Mouse (Mus musculus): Measurements from ENCODE around the gene Zscan25. TPM values are rescaled to one million over a fixed set of nuclear protein-coding genes. Genes with fewer than 3 reads are reported as not detected.
"Not testable (repeated sequence)": the region's sequence is repeated elsewhere in the genome, so short reads cannot be mapped to it uniquely, and the experiment has no call there.

Gene Zscan25
- polyA plus RNA-seq, 1 experiment from 2014 or later: 1.2 TPM

DNA sequence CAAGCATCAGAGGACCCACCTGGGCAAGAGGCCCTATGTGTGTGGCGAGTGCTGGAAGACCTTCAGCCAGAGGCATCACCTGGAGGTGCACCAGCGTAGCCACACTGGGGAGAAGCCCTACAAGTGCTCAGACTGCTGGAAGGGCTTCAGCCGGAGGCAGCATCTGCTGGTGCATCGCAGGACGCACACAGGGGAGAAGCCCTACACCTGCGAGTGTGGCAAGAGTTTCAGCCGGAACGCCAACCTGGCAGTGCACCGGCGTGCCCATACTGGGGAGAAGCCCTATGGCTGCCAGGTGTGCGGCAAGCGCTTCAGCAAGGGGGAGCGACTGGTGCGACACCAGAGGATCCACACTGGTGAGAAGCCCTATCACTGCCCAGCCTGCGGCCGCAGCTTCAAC is 10.4 kb downstream of the Zscan25 start:
- Histone ChIP-seq H3K36me3 (ENCODE audit: control insufficient read depth, insufficient read depth, low read length) (peaks cover 65% of the 10 kb centered on the region), H3K4me1 (ENCODE audit: control insufficient read depth, insufficient read depth, low read length) (no peaks in the 10 kb centered on the region), H3K4me2 (replicated peaks; ENCODE audit: low read depth, low read length) (no peak overlapping the region), H3K4me3 (ENCODE audit: low read length) (no peak overlapping the region), H3K9ac (ENCODE audit: low read depth, low read length) (no peak overlapping the region), H3K27me3 (ENCODE audit: control insufficient read depth, insufficient read depth, low read length) (no peaks in the 10 kb centered on the region), H3K27ac (ENCODE audit: low read depth, low read length) (no peak overlapping the region), H3K9me3 (ENCODE audit: control insufficient read depth, low read length) (no peaks in the 10 kb centered on the region)
- ATAC-seq (ENCODE audit: low FRiP score, low TSS enrichment): no peak
- WGBS: 99% methylated on average over 16 of the region's 16 CpGs

DNA sequence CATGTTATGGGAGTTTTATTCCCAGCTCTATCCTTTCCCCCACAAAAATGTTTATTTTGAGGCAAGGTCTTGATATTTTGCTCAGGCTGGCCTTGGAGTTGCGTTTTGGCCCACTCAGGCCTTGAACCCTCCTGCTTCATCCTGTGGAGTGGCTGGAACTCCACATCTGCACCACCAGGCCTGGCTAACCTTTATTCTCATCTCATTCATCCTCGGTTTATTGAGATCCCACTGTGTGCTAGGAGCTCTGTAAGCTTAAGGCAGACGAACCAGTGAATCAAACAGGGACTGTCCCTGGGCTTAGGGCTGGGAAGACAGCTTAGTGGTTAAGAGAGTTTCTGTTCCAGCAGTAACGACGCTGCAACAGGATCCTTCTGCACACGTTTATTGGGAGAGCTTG is 12.1 kb downstream of the Zscan25 start:
- no peak overlapping the region for H3K4me2 ChIP-seq (replicated peaks; ENCODE audit: low read depth, low read length)
- H3K27ac ChIP-seq (ENCODE audit: low read depth, low read length): no peak overlapping the region
- no peak overlapping the region for H3K4me3 ChIP-seq (ENCODE audit: low read length)
- no peak overlapping the region for H3K9ac ChIP-seq (ENCODE audit: low read depth, low read length)
- ATAC-seq (ENCODE audit: low FRiP score, low TSS enrichment): no peak
- 91% methylated on average over 6 of the region's 6 CpGs for WGBS
- H3K36me3 ChIP-seq (ENCODE audit: control insufficient read depth, insufficient read depth, low read length): peaks cover 50% of the 10 kb centered on the region
- H3K9me3 ChIP-seq (ENCODE audit: control insufficient read depth, low read length): no peaks in the 10 kb centered on the region
- no peaks in the 10 kb centered on the region for H3K27me3 ChIP-seq (ENCODE audit: control insufficient read depth, insufficient read depth, low read length)
- no peaks in the 10 kb centered on the region for H3K4me1 ChIP-seq (ENCODE audit: control insufficient read depth, insufficient read depth, low read length)

DNA sequence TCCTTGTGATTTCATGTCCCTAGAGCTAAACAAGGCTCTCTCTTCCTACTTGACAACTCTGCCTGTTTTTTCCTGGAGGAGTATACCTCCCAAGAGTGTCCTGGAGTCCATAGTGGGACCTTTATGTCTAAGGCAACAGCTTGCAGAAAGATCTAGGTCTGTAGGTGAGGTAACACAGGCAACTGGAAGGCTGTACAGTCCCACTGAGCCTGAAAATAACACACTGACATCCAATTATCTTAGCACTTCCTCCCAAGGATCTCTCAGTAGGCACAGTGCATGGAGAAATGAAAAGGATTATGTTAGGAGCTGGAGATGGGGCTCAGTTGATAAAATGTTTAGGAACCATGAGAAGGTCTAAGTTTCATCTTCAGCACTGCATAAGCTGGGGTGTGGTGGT is 20.2 kb downstream of the Zscan25 start:
- H3K4me2 ChIP-seq (replicated peaks; ENCODE audit: low read depth, low read length): no peak overlapping the region
- no peaks in the 10 kb centered on the region for H3K36me3 ChIP-seq (ENCODE audit: control insufficient read depth, insufficient read depth, low read length)
- no peak overlapping the region for H3K4me3 ChIP-seq (ENCODE audit: low read length)
- no peaks in the 10 kb centered on the region for H3K27me3 ChIP-seq (ENCODE audit: control insufficient read depth, insufficient read depth, low read length)
- H3K9ac ChIP-seq (ENCODE audit: low read depth, low read length): no peak overlapping the region
- H3K27ac ChIP-seq (ENCODE audit: low read depth, low read length): no peak overlapping the region
- no peaks in the 10 kb centered on the region for H3K4me1 ChIP-seq (ENCODE audit: control insufficient read depth, insufficient read depth, low read length)
- no peak for ATAC-seq (ENCODE audit: low FRiP score, low TSS enrichment)
- no peaks in the 10 kb centered on the region for H3K9me3 ChIP-seq (ENCODE audit: control insufficient read depth, low read length)

GRCm38 (mm10) chr5:145301796-145302195 is 21.5 kb downstream of the Zscan25 start:
- not testable (repeated sequence) for H3K27me3 ChIP-seq (ENCODE audit: control insufficient read depth, insufficient read depth, low read length); ATAC-seq (ENCODE audit: low FRiP score, low TSS enrichment); H3K4me1 ChIP-seq (ENCODE audit: control insufficient read depth, insufficient read depth, low read length); H3K9ac ChIP-seq (ENCODE audit: low read depth, low read length); H3K4me2 ChIP-seq (replicated peaks; ENCODE audit: low read depth, low read length); H3K27ac ChIP-seq (ENCODE audit: low read depth, low read length); H3K9me3 ChIP-seq (ENCODE audit: control insufficient read depth, low read length); H3K36me3 ChIP-seq (ENCODE audit: control insufficient read depth, insufficient read depth, low read length); H3K4me3 ChIP-seq (ENCODE audit: low read length)
- WGBS: 68% methylated on average over 4 of the region's 4 CpGs

DNA sequence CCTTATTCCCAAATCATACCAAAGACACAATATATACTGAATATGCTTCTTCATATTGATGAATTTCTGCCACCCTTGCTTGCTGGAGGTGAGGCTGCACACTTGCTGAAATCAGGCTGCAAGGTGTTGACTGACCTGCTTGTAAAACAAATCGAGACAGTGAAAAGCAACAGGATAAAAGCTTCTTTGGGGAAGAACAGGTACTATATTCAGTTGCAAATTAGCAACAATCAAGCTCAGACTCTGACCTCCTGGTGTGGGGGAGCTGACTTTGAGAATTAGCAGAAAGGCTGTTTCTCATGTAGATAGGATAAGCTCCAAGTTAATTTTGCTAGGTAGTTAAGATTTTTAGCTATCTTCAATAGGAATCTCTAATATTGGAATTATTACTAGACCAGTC is 22.1 kb downstream of the Zscan25 start:
- Histone ChIP-seq H3K9ac (ENCODE audit: low read depth, low read length) (no peak overlapping the region), H3K4me2 (replicated peaks; ENCODE audit: low read depth, low read length) (no peak overlapping the region), H3K9me3 (ENCODE audit: control insufficient read depth, low read length) (no peaks in the 10 kb centered on the region), H3K4me3 (ENCODE audit: low read length) (no peak overlapping the region), H3K27ac (ENCODE audit: low read depth, low read length) (no peak overlapping the region), H3K4me1 (ENCODE audit: control insufficient read depth, insufficient read depth, low read length) (no peaks in the 10 kb centered on the region), H3K27me3 (ENCODE audit: control insufficient read depth, insufficient read depth, low read length) (no peaks in the 10 kb centered on the region), H3K36me3 (ENCODE audit: control insufficient read depth, insufficient read depth, low read length) (no peaks in the 10 kb centered on the region)
- 82% methylated on average over 1 of the region's 1 CpGs for WGBS
- ATAC-seq (ENCODE audit: low FRiP score, low TSS enrichment): no peak

DNA sequence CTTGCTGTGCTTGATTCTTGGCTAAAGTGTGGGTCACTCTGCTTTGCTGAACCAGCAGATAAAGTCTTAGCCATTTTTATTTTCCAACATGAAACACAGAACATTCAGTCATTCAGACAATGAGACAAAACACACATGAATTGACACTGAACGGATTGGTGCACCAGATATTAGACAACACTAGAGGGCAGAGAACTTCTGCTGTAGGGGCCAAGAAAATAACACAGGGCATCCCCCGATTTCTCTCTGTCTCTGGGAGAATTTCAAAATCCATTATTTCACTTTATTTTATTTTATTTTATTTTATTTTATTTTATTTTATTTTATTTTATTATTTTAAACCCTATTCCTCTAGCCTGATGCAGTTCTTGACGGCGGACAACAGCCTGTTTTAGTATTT is 26.7 kb downstream of the Zscan25 start:
- H3K4me1 ChIP-seq (ENCODE audit: control insufficient read depth, insufficient read depth, low read length); H3K9me3 ChIP-seq (ENCODE audit: control insufficient read depth, low read length); H3K36me3 ChIP-seq (ENCODE audit: control insufficient read depth, insufficient read depth, low read length); H3K4me2 ChIP-seq (replicated peaks; ENCODE audit: low read depth, low read length); H3K27me3 ChIP-seq (ENCODE audit: control insufficient read depth, insufficient read depth, low read length); H3K27ac ChIP-seq (ENCODE audit: low read depth, low read length); H3K4me3 ChIP-seq (ENCODE audit: low read length); ATAC-seq (ENCODE audit: low FRiP score, low TSS enrichment); H3K9ac ChIP-seq (ENCODE audit: low read depth, low read length): not testable (repeated sequence)
- WGBS: 95% methylated on average over 4 of the region's 4 CpGs

DNA sequence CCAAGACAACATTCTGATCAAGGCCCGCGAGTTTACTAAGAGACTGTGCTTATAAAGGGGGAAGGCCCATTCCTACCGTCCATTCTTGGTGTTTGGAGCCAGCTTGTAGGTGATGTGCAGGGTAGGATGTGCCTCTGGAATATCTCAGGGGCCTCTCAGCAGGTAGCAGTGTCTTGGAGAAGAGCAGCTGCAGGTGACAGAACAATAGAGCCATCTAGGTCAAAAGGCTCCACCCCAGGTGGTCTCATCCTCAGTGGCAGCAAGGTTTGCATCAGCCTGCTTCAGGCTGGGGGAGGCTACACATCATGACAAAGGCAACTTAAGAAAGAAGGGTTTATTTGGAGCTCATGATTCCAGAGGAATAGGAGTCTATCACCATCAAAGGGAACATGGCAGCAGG is 27.5 kb downstream of the Zscan25 start:
- H3K27me3 ChIP-seq (ENCODE audit: control insufficient read depth, insufficient read depth, low read length); H3K27ac ChIP-seq (ENCODE audit: low read depth, low read length); H3K4me3 ChIP-seq (ENCODE audit: low read length); H3K4me2 ChIP-seq (replicated peaks; ENCODE audit: low read depth, low read length); H3K9ac ChIP-seq (ENCODE audit: low read depth, low read length); H3K36me3 ChIP-seq (ENCODE audit: control insufficient read depth, insufficient read depth, low read length); H3K9me3 ChIP-seq (ENCODE audit: control insufficient read depth, low read length); ATAC-seq (ENCODE audit: low FRiP score, low TSS enrichment); H3K4me1 ChIP-seq (ENCODE audit: control insufficient read depth, insufficient read depth, low read length): not testable (repeated sequence)
- WGBS: 84% methylated on average over 3 of the region's 3 CpGs

- Histone ChIP-seq H3K4me1 (ENCODE audit: control insufficient read depth, insufficient read depth, low read length) (no peaks in the 10 kb centered on the region), H3K4me3 (ENCODE audit: low read length) (no peak overlapping the region), H3K4me2 (replicated peaks; ENCODE audit: low read depth, low read length) (no peak overlapping the region), H3K27ac (ENCODE audit: low read depth, low read length) (no peak overlapping the region), H3K9ac (ENCODE audit: low read depth, low read length) (no peak overlapping the region), H3K27me3 (ENCODE audit: control insufficient read depth, insufficient read depth, low read length) (no peaks in the 10 kb centered on the region), H3K36me3 (ENCODE audit: control insufficient read depth, insufficient read depth, low read length) (no peaks in the 10 kb centered on the region), H3K9me3 (ENCODE audit: control insufficient read depth, low read length) (no peaks in the 10 kb centered on the region)
- ATAC-seq (ENCODE audit: low FRiP score, low TSS enrichment): no peak
Measured at GRCm38 (mm10) chr5:145313845-145314244, 33.5 kb downstream of the Zscan25 start.

DNA sequence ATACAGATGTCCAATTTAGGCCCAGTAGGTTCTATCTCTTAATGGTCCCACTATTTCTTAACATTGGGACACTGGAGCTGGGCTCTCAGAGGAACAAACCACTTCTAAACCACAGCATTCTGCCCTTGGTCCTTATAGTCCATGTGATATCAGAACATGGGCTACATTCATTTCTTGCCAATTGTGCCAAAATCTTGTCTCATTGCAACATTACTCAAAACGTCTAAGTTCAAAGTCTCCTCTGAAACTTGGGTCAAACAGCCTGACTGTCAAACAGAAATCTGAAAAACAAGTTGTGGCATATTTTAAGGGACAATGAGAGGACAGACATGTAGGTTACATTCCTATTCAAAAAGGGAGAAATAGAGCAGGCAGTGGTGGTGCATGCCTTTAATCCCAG is 36.8 kb downstream of the Zscan25 start:
- Histone ChIP-seq H3K27ac (ENCODE audit: low read depth, low read length) (no peak overlapping the region), H3K9me3 (ENCODE audit: control insufficient read depth, low read length) (no peaks in the 10 kb centered on the region), H3K9ac (ENCODE audit: low read depth, low read length) (no peak overlapping the region), H3K4me1 (ENCODE audit: control insufficient read depth, insufficient read depth, low read length) (no peaks in the 10 kb centered on the region), H3K27me3 (ENCODE audit: control insufficient read depth, insufficient read depth, low read length) (no peaks in the 10 kb centered on the region), H3K36me3 (ENCODE audit: control insufficient read depth, insufficient read depth, low read length) (no peaks in the 10 kb centered on the region), H3K4me3 (ENCODE audit: low read length) (no peak overlapping the region), H3K4me2 (replicated peaks; ENCODE audit: low read depth, low read length) (no peak overlapping the region)
- 91% methylated on average over 1 of the region's 1 CpGs for WGBS
- ATAC-seq (ENCODE audit: low FRiP score, low TSS enrichment): no peak

- not testable (repeated sequence) for H3K36me3 ChIP-seq (ENCODE audit: control insufficient read depth, insufficient read depth, low read length); ATAC-seq (ENCODE audit: low FRiP score, low TSS enrichment); H3K27me3 ChIP-seq (ENCODE audit: control insufficient read depth, insufficient read depth, low read length); H3K4me1 ChIP-seq (ENCODE audit: control insufficient read depth, insufficient read depth, low read length); H3K9ac ChIP-seq (ENCODE audit: low read depth, low read length); H3K4me2 ChIP-seq (replicated peaks; ENCODE audit: low read depth, low read length); H3K27ac ChIP-seq (ENCODE audit: low read depth, low read length); H3K9me3 ChIP-seq (ENCODE audit: control insufficient read depth, low read length); H3K4me3 ChIP-seq (ENCODE audit: low read length)
Measured at GRCm38 (mm10) chr5:145338756-145339155, 58.5 kb downstream of the Zscan25 start.

Measured in kidney, embryonic 14.5 days (tissue).